Mouse (Mus musculus) testis, adult 2 months (tissue): ENCODE measurements around the gene Phb.

Experiments
- CTCF ChIP-seq: fragments of 200-500 bp; IDR thresholded peaks from 2 replicates; pipeline ENCODE4 v1.5.1; 2012; ENCODE audit warnings: low read depth, mild to moderate bottlenecking, inconsistent platforms, low read length, moderate library complexity; ENCODE audit not compliant: control insufficient read depth, insufficient read depth, insufficient replicate concordance
- POLR2A ChIP-seq: fragments of 200-500 bp; IDR thresholded peaks from 2 replicates; pipeline ENCODE4 v1.6.1; 2012; ENCODE audit warnings: low read depth, mild to moderate bottlenecking, inconsistent platforms, low read length, moderate library complexity; ENCODE audit not compliant: control insufficient read depth

DNA sequence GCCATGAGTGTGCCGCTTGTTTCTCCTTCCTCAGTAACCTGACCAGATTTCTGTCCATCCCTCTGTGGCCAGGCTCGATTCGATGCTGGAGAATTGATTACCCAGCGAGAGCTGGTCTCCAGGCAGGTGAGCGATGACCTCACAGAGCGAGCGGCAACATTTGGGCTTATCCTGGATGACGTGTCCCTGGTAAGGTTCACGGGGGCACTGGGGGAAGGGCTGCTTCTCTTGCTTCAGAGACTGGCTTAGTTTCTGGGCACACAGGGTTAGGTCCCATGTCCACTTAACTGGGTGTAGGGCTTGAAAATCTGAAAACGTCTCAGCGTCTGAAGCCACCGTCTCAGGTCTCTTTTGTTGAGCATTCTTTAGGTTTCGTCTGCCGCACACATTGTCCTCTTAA, 8.7 kb downstream of the Phb start:
- TF ChIP-seq CTCF (no peak), POLR2A (no peak)
